9 mouse cellular contexts compared by ENCODE assay signal in genomic region chr9:47828762-47829161, GRCm38 (mm10).
DNase-seq lines count a peak whose midpoint lies in the region; ATAC-seq lines count a peak whose summit lies in the region.
"Had no signal": no experiment of that assay in that cellular context is flagged by ENCODE, and none has a peak within 500 bp of the region (broad histone marks: within the 10 kb centered on the region; RNA-seq: fewer than 3 reads in every experiment).

No protein-coding gene starts in this region.

- ATAC-seq in kidney, embryonic 16.5 days (ENCODE audit: low FRiP score, low TSS enrichment) = no peak
- 0 out of 2 replicates have a peak, but pooled peaks have one; percentile 48 for ATAC-seq in forebrain, embryonic 15.5 days (replicated peaks)
- no peak for ATAC-seq in liver, embryonic 11.5 days (replicated peaks; ENCODE audit: low FRiP score)
- ATAC-seq in neural tube, embryonic 15.5 days (ENCODE audit: low FRiP score) = peak; percentile 50; the same call in 1 of the 2 replicates
- ATAC-seq: Patski had no signal

- H3K9me3 ChIP-seq in kidney, embryonic 16.5 days (ENCODE audit: low read length) = no peaks in the 10 kb centered on the region
- no peaks in the 10 kb centered on the region for H3K9me3 ChIP-seq in forebrain, embryonic 15.5 days
- H3K9me3 ChIP-seq in liver, embryonic 11.5 days (ENCODE audit: control insufficient read depth, low read length) = no peaks in the 10 kb centered on the region
- H3K9me3 ChIP-seq in neural tube, embryonic 15.5 days (replicated peaks) = no peaks in the 10 kb centered on the region

- H3K4me2 ChIP-seq in kidney, embryonic 16.5 days (replicated peaks; ENCODE audit: low read depth, low read length) = peak overlapping the region; percentile 46
- H3K4me2 ChIP-seq in forebrain, embryonic 15.5 days (replicated peaks) = peak overlapping the region; percentile 39
- 0 out of 2 replicates have a peak overlapping the region, but pooled peaks have one; percentile 33 for H3K4me2 ChIP-seq in liver, embryonic 11.5 days
- H3K4me2 ChIP-seq in neural tube, embryonic 15.5 days = peak overlapping the region; percentile 50

- H3K9ac ChIP-seq in kidney, embryonic 16.5 days (replicated peaks; ENCODE audit: low read length) = peak overlapping the region; percentile 36; the same call in 1 of the 2 replicates
- H3K9ac ChIP-seq in forebrain, embryonic 15.5 days (replicated peaks) = peak overlapping the region; percentile 27; the same call in 1 of the 2 replicates
- no peak overlapping the region for H3K9ac ChIP-seq in liver, embryonic 11.5 days (ENCODE audit: low read depth, low read length)
- H3K9ac ChIP-seq in neural tube, embryonic 15.5 days (replicated peaks) = no peak overlapping the region

- no peaks in the 10 kb centered on the region for H3K27me3 ChIP-seq in kidney, embryonic 16.5 days (ENCODE audit: insufficient read depth, low read length)
- H3K27me3 ChIP-seq in forebrain, embryonic 15.5 days = no peaks in the 10 kb centered on the region
- no peaks in the 10 kb centered on the region for H3K27me3 ChIP-seq in liver, embryonic 11.5 days (replicated peaks; ENCODE audit: control insufficient read depth, insufficient read depth, low read length)
- no peaks in the 10 kb centered on the region for H3K27me3 ChIP-seq in neural tube, embryonic 15.5 days (replicated peaks)
- H3K27me3 ChIP-seq: Patski had no signal

- H3K4me1 ChIP-seq in kidney, embryonic 16.5 days (ENCODE audit: insufficient read depth, low read length) = peaks cover 7% of the 10 kb centered on the region
- H3K4me1 ChIP-seq in forebrain, embryonic 15.5 days = peaks cover 33% of the 10 kb centered on the region
- no peaks in the 10 kb centered on the region for H3K4me1 ChIP-seq in liver, embryonic 11.5 days (replicated peaks; ENCODE audit: control insufficient read depth, insufficient read depth, low read length)
- peaks cover 22% of the 10 kb centered on the region for H3K4me1 ChIP-seq in neural tube, embryonic 15.5 days

- H3K36me3 ChIP-seq in kidney, embryonic 16.5 days (ENCODE audit: insufficient read depth, low read length) = no peaks in the 10 kb centered on the region
- H3K36me3 ChIP-seq in forebrain, embryonic 15.5 days = no peaks in the 10 kb centered on the region
- no peaks in the 10 kb centered on the region for H3K36me3 ChIP-seq in liver, embryonic 11.5 days (ENCODE audit: control insufficient read depth, insufficient read depth, low read length)
- no peaks in the 10 kb centered on the region for H3K36me3 ChIP-seq in neural tube, embryonic 15.5 days

- WGBS in kidney, embryonic 16.5 days = 13% methylated on average over 13 of the region's 13 CpGs
- 3% methylated on average over 13 of the region's 13 CpGs for WGBS in forebrain, embryonic 15.5 days
- WGBS in liver, embryonic 11.5 days = 20% methylated on average over 13 of the region's 13 CpGs
- WGBS in neural tube, embryonic 15.5 days = 4% methylated on average over 13 of the region's 13 CpGs

- H3K27ac ChIP-seq in kidney, embryonic 16.5 days (ENCODE audit: low read length) = no peak overlapping the region
- H3K27ac ChIP-seq in forebrain, embryonic 15.5 days (replicated peaks) = 0 out of 2 replicates have a peak overlapping the region, but pooled peaks have one; percentile 6
- H3K27ac ChIP-seq in liver, embryonic 11.5 days (ENCODE audit: low read depth, low read length) = no peak overlapping the region
- H3K27ac ChIP-seq in neural tube, embryonic 15.5 days (replicated peaks) = peak overlapping the region; percentile 60; the same call in 1 of the 2 replicates

- DNase-seq in kidney, adult 11 months = no peak
- DNase-seq in adrenal gland, postnatal 10 days = peak; percentile 70
- peak; percentile 34 for DNase-seq in liver, embryonic 11.5 days (ENCODE audit: low spot score)
- DNase-seq in cerebellum, adult 18-20 months = no peak
- no peak for DNase-seq in adipocyte (ENCODE audit: low spot score)

- H3K4me3 ChIP-seq in kidney, embryonic 16.5 days (ENCODE audit: low read length) = peak overlapping the region; percentile 21; the same call in 1 of the 2 replicates
- peak overlapping the region; percentile 25 for H3K4me3 ChIP-seq in forebrain, embryonic 15.5 days
- H3K4me3 ChIP-seq in liver, embryonic 11.5 days (ENCODE audit: low read depth, low read length) = no peak overlapping the region
- 0 out of 2 replicates have a peak overlapping the region, but pooled peaks have one; percentile 18 for H3K4me3 ChIP-seq in neural tube, embryonic 15.5 days (replicated peaks)

Comparison
In these comparisons a context has a peak if more than half of its experiments do, and no peak if none do; other contexts are left out.
1. ATAC-seq: peak in forebrain, embryonic 15.5 days (single experiment) and neural tube, embryonic 15.5 days (single experiment); none in kidney, embryonic 16.5 days (single experiment) and liver, embryonic 11.5 days (single experiment).
2. H3K27ac ChIP-seq: peak in forebrain, embryonic 15.5 days (single experiment) and neural tube, embryonic 15.5 days (single experiment); none in kidney, embryonic 16.5 days (single experiment) and liver, embryonic 11.5 days (single experiment).
3. H3K9ac ChIP-seq: peak in kidney, embryonic 16.5 days (single experiment) and forebrain, embryonic 15.5 days (single experiment); none in liver, embryonic 11.5 days (single experiment) and neural tube, embryonic 15.5 days (single experiment).
4. DNase-seq: peak in adrenal gland, postnatal 10 days (single experiment) and liver, embryonic 11.5 days (single experiment); none in kidney, adult 11 months (single experiment), cerebellum, adult 18-20 months (0 of 2) and adipocyte (single experiment).
5. Peak in every context shown above with its lines, with median percentiles within 50 percentile points of each other: H3K4me2 ChIP-seq.